Mouse (Mus musculus): ENCODE measurements at regions not wholly inside any gene's neighbourhood (a gene's known extent, or its start where the extent isn't known, plus 50 kb on each side); places are given as distances from the start of the nearest gene placed in this dataset.

GRCm38 (mm10) chr12:80046625-80047303 is 66.0 kb downstream of the Zfp36l1 start (continued):
- 0 out of 2 replicates have a peak, but pooled peaks have one; percentile 11 for TF ChIP-seq NRF1 (IDR thresholded peaks at IDR 0.05; ENCODE audit: insufficient read depth, low read depth, low read length, poor library complexity, severe bottlenecking)
- TF ChIP-seq TAL1 (IDR thresholded peaks at IDR 0.05; ENCODE audit: low read length) = 0 out of 2 replicates have a peak, but pooled peaks have one; percentile 5

GRCm38 (mm10) chr12:80041510-80042324 is 71.1 kb downstream of the Zfp36l1 start:
- Histone ChIP-seq H3K36me3 (ENCODE audit: control insufficient read depth in 1 of 2, insufficient read depth in 2 of 2, low read length in 2 of 2) (peaks cover 0 to 35% of the 10 kb centered on the region in 2 experiments; a peak in 2 of 4 replicates), H3K27me3 (ENCODE audit: control insufficient read depth in 1 of 2, insufficient read depth in 2 of 2, low read length in 2 of 2) (no peaks in the 10 kb centered on the region), H3K27ac (ENCODE audit: control insufficient read depth, low read depth, low read length) (0 out of 2 replicates have a peak overlapping the region, but pooled peaks have one; percentile 4), H3K4me1 (ENCODE audit: control insufficient read depth in 1 of 2, insufficient read depth in 2 of 2, low read length in 2 of 2) (peaks cover 12 to 42% of the 10 kb centered on the region in 2 experiments), H3K4me3 (ENCODE audit: control insufficient read depth in 1 of 2, insufficient read depth in 1 of 2, low read depth in 2 of 2, low read length in 2 of 2) (no peak overlapping the region), H3K9me3 (replicated peaks; ENCODE audit: insufficient read depth, low read length) (no peaks in the 10 kb centered on the region), H3K79me2 (ENCODE audit: control insufficient read depth, insufficient read depth, low read length, poor library complexity) (no peaks in the 10 kb centered on the region), H3K9ac (ENCODE audit: control insufficient read depth, low read depth, low read length, poor library complexity, severe bottlenecking) (no peak overlapping the region)
- peak; percentile 61 to 68; a peak in 3 of 4 replicates for TF ChIP-seq EP300 (IDR thresholded peaks at IDR 0.05; ENCODE audit: low read depth in 1 of 2, low read length in 2 of 2)
- no peak for TF ChIP-seq KAT2A (conservative IDR thresholded peaks at IDR 0.05; ENCODE audit: low read depth, low read length)
- TF ChIP-seq POLR2AphosphoS5 (IDR thresholded peaks at IDR 0.05; ENCODE audit: borderline replicate concordance, low read depth, low read length) = no peak
- TF ChIP-seq SMC3 (IDR thresholded peaks at IDR 0.05; ENCODE audit: low read depth, low read length) = no peak
- peak; percentile 63 for TF ChIP-seq TAL1 (IDR thresholded peaks at IDR 0.05; ENCODE audit: low read length)
- no peak for TF ChIP-seq BHLHE40 (IDR thresholded peaks at IDR 0.05; ENCODE audit: borderline replicate concordance, low read depth, low read length)
- peak; percentile 85 for TF ChIP-seq ETS1 (IDR thresholded peaks at IDR 0.05; ENCODE audit: low read depth, low read length)
- TF ChIP-seq RCOR1 (IDR thresholded peaks at IDR 0.05; ENCODE audit: low read depth, low read length) = peak; percentile 35; the same call in 1 of the 2 replicates
- TF ChIP-seq GATA1 (IDR thresholded peaks at IDR 0.05; ENCODE audit: low read depth, low read length) = peak; percentile 72
- peak; percentile 64; the same call in 1 of the 2 replicates for TF ChIP-seq TCF12 (IDR thresholded peaks at IDR 0.05; ENCODE audit: low read depth, low read length)
- peak; percentile 83 for DNase-seq (ENCODE audit: low read depth, low spot score)

GRCm38 (mm10) chr12:80041012-80041411 is 71.8 kb downstream of the Zfp36l1 start:
- TF ChIP-seq JUND (IDR thresholded peaks at IDR 0.05; ENCODE audit: low read depth, low read length) (no peak), CHD2 (IDR thresholded peaks at IDR 0.05; ENCODE audit: low read length) (no peak), CHD1 (IDR thresholded peaks at IDR 0.05; ENCODE audit: low read depth, low read length) (no peak), MAZ (IDR thresholded peaks at IDR 0.05; ENCODE audit: low read depth, low read length) (no peak), USF2 (IDR thresholded peaks at IDR 0.05; ENCODE audit: borderline replicate concordance in 1 of 2, insufficient read depth in 1 of 2, low read depth in 1 of 2, low read length in 2 of 2) (no peak), POLR2AphosphoS2 (IDR thresholded peaks at IDR 0.05; ENCODE audit: low read length) (no peak), CTCF (IDR thresholded peaks at IDR 0.05 in 2 of 3, conservative IDR thresholded peaks at IDR 0.05 in 1 of 3; ENCODE audit: control insufficient read depth in 1 of 3, insufficient read depth in 1 of 3, low read depth in 2 of 3, low read length in 3 of 3, poor library complexity in 1 of 3, severe bottlenecking in 1 of 3) (no peak)
- H3K4me1 ChIP-seq (ENCODE audit: control insufficient read depth in 1 of 2, insufficient read depth in 2 of 2, low read length in 2 of 2) = peaks cover 13 to 42% of the 10 kb centered on the region in 2 experiments
- H3K9me3 ChIP-seq (replicated peaks; ENCODE audit: insufficient read depth, low read length) = no peaks in the 10 kb centered on the region

More at GRCm38 (mm10) chr12:80041012-80041411, 71.8 kb downstream of the Zfp36l1 start:
- no peak overlapping the region for H3K4me3 ChIP-seq (ENCODE audit: control insufficient read depth in 1 of 2, insufficient read depth in 1 of 2, low read depth in 2 of 2, low read length in 2 of 2)
- H3K27ac ChIP-seq (ENCODE audit: control insufficient read depth, low read depth, low read length) = no peak overlapping the region
- H3K9ac ChIP-seq (ENCODE audit: control insufficient read depth, low read depth, low read length, poor library complexity, severe bottlenecking) = no peak overlapping the region
- no peaks in the 10 kb centered on the region for H3K79me2 ChIP-seq (ENCODE audit: control insufficient read depth, insufficient read depth, low read length, poor library complexity)
- H3K36me3 ChIP-seq (ENCODE audit: control insufficient read depth in 1 of 2, insufficient read depth in 2 of 2, low read length in 2 of 2) = peaks cover 0 to 37% of the 10 kb centered on the region in 2 experiments; a peak in 2 of 4 replicates
- H3K27me3 ChIP-seq (ENCODE audit: control insufficient read depth in 1 of 2, insufficient read depth in 2 of 2, low read length in 2 of 2) = no peaks in the 10 kb centered on the region
- no peak for DNase-seq (ENCODE audit: low read depth, low spot score)
